Mouse (Mus musculus) small intestine, adult 10 weeks (tissue): ENCODE data around the gene Gm43518. TPM values are rescaled to one million over a fixed set of nuclear protein-coding genes. Genes with fewer than 3 reads are reported as not detected.

Experiments used
- polyA plus RNA-seq: library from polyadenylated mRNA; stranded (reverse); fragments of 350-450 nt; fragmentation: Illumina TruSeq; extraction: RNeasy Lipid Tissue Mini Kit (QIAGEN cat#74804); gene quantifications from one replicate; pipeline ENCODE4 v1.2.3, GENCODE M21; 2014; ENCODE audit warnings: low replicate concordance

Gene Gm43518
- polyA plus RNA-seq, result not detected

DNA sequence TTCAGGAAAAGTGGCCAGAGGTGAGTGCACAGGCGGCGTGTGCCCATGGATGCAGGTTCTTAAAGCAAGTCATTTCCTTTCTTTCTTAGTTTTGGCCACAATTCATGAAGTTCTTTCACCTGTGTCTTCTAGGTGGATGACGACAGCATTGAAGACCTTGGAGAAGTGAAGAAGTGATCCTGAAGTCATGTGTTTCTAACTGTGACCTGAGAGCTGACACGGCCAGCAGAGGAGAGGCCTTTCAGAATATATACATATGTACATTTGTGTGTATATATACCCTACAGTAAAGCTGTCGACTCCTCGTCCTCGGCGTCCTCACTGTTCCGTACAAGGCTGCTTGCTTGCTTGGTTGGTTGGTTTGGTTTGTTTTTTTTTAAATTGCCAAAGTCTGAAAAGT lies at the start of gene Gm43518:
Gene Gm43518 (plus strand): TSS at position 301 of the 400 bp plus-strand sequence.

DNA sequence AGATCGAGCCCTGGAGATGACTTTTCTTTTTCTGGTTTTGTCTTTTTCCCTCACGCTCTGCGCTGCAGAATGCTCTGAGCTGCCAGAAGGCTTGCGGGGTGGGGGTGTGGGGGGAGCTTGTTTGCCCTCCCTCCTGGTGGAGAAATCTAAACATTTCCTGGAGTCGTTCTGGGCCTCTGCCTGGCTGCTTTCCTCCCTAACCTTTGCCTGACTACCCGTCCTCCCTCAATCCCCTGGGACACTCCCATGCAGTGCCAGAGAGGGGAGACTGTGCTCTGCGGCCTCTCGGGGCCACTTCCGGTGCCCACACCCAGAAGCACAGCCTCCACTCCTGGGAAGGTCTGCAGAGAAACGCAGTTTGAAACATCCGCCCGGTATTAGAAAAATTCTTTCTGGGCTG lies 47.3 kb upstream of the Gm43518 start, which contains the start of gene Hcar1:
Gene Hcar1 (minus strand): TSS at position 93 of the 400 bp plus-strand sequence.

DNA sequence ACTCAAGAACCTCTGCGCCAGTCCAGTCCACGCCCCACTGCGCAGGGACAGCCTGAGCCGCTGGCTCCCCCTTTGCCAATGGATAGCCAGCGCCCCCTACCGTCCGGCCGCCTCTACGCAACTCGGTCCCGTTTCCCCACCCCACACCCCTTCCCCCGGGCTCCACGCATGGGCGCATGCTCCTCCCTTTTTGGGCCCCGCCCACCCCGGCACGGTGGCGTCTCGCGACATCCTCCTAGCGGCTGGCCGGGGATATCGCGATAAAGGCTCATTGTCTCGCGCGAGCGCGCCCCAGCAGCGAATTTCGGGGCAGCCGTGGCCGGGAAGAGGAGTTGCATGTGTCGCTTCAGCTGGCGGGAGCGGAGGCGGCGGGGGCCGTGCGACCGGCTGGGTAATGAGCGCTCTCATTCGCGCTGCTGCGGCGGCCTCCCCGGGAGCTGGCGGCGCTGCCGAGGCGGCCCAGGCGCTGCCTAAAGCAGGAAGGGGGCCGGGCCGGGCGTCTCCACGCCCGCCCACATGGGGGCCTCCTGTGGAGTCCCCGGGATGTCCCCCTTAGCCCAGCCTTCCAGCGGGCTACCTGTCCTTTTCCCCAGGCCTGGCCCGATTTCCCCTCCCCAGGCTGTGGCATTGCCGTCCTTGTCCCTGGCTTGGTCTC lies 20.1 kb upstream of the Gm43518 start, which contains the start of gene Denr:
Gene Denr (plus strand): TSS at position 200 of the 655 bp plus-strand sequence.

DNA sequence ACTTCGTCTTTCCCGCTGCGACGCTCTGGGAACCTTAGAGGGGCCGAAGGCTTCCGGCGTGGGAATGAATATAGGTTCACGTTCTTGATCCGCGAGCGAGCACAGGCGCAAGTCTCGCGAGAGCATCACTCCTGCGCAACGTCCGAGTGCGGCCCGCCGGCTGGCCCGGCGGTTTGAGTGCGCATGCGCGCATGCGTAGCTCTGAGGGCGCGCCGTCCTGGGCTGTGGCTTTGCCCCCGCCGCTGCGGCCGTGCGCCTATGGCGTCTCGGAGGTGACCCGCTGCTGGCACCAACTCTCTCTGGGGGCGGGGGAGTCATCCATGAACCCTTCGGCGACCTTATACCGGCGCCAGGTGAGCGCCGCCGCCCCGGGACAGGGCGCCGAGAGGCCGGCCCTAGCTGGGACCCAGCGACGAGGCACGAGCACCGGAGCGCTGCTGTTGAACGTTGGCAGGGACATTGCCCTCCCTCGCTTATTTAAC lies 3.3 kb downstream of the Gm43518 start, which contains the start of gene Ccdc62:
Gene Ccdc62 (plus strand): TSS at position 172 of the 482 bp plus-strand sequence.

DNA sequence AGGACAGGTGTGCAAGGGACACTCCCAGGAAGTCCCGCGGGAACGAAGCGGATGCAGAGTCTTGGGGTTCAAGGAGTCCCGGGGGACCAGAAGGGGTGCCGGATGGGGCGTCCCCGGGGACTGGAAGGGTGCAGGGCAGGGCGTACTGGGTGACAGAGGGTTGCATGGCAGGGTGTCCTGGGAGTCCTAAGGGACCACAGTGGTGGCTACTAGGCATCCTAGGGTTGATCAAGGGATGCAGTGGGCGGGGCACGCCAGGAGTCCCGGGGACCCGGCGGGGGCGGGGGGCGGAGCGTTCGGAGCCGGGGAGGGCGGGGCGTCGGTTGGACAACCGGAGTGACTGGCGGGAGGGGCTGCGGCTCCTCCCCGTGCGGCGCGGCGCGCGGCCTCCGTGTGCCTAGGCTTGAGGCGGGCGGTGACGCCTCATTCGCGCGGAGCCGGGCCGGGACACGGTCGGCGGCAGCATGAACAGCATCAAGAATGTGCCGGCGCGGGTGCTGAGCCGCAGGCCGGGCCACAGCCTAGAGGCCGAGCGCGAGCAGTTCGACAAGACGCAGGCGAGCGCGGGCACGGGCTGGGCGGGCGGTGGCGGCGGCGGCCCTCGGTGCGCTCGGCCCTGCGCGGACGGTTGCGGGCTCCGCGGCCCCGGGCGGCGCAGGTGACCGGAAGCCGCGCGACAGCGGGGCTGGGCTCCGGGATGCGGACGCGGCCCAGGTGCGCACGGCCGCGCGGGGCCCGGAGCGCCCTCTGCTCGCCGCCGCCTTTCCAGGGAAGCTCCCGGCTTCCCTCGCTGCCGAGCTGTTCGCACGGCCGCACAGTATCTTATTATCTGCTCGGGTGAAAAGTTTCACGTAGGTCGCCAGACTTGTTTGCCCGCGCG lies 46.3 kb downstream of the Gm43518 start, which contains the start of gene Hip1r:
Gene Hip1r (plus strand): TSS at position 330 of the 880 bp plus-strand sequence.

Other genes with a start within 250 kb of the Gm43518 start
- 20.2 TPM for gene Clip1, start 242.8 kb upstream of the Gm43518 start, polyA plus RNA-seq
- gene Zcchc8, start 206.3 kb upstream of the Gm43518 start, polyA plus RNA-seq, result 153 TPM
- 285 TPM for gene Rsrc2, start 178.0 kb upstream of the Gm43518 start, polyA plus RNA-seq
- 5.7 TPM for gene Kntc1, start 177.7 kb upstream of the Gm43518 start, polyA plus RNA-seq
- gene Hcar2, start 61.9 kb upstream of the Gm43518 start, polyA plus RNA-seq, result not detected
- gene Hcar1, start 47.4 kb upstream of the Gm43518 start, polyA plus RNA-seq, result 1.6 TPM
- gene Denr, start 20.2 kb upstream of the Gm43518 start, polyA plus RNA-seq, result 194 TPM
- gene Ccdc62, start 3.3 kb downstream of the Gm43518 start, polyA plus RNA-seq, result 3.4 TPM
- 1.4 TPM for gene Hip1r, start 46.2 kb downstream of the Gm43518 start, polyA plus RNA-seq
- gene Vps37b, start 104.9 kb downstream of the Gm43518 start, polyA plus RNA-seq, result 7.6 TPM
- gene Abcb9, start 168.4 kb downstream of the Gm43518 start, polyA plus RNA-seq, result 1.2 TPM
- gene Ogfod2, start 184.9 kb downstream of the Gm43518 start, polyA plus RNA-seq, result 0.37 TPM
- gene Arl6ip4, start 188.7 kb downstream of the Gm43518 start, polyA plus RNA-seq, result 1.5 TPM